Mouse (Mus musculus) lung, embryonic 14.5 days (tissue): Measurements from ENCODE around the gene Slc39a12. TPM values are rescaled to one million over a fixed set of nuclear protein-coding genes. Genes with fewer than 3 reads are reported as not detected.
A peak's percentile ranks its signal among the peaks of the same experiment; 100 is the strongest.

Source experiments
- ATAC-seq: fragments of 200-750 bp; cut with Nextera tagmentation; 2 replicates; pipeline ENCODE4 v1.8.0; 2017; ENCODE audit warnings: mild to moderate bottlenecking, moderate TSS enrichment, moderate library complexity; ENCODE audit not compliant: insufficient read depth
- DNase-seq: peaks from one replicate; pipeline ENCODE4 v3.0.0-alpha.2; 2015
- H3K27ac ChIP-seq: fragments of 300-500 bp; sonication (generic); 2 replicates; pipeline ENCODE4 v1.5.1; 2014; ENCODE audit warnings: low read depth, mild to moderate bottlenecking, moderate library complexity
- H3K27me3 ChIP-seq: fragments of 300-500 bp; sonication (generic); 2 replicates; pipeline ENCODE4 v1.6.1; 2014; ENCODE audit warnings: low read length, control low read depth; ENCODE audit not compliant: insufficient read depth
- H3K36me3 ChIP-seq: fragments of 300-500 bp; sonication (generic); 2 replicates; pipeline ENCODE4 v1.6.1; 2014; ENCODE audit warnings: control low read depth; ENCODE audit not compliant: insufficient read depth
- H3K4me1 ChIP-seq: fragments of 300-500 bp; sonication (generic); 2 replicates; pipeline ENCODE4 v1.6.1; 2014; ENCODE audit warnings: antibody characterized with exemption, control low read depth; ENCODE audit not compliant: insufficient read depth
- H3K4me2 ChIP-seq: fragments of 300-500 bp; sonication (generic); 2 replicates; pipeline ENCODE4 v1.6.1; 2014; ENCODE audit warnings: mild to moderate bottlenecking
- H3K4me3 ChIP-seq: fragments of 300-500 bp; sonication (generic); 2 replicates; pipeline ENCODE4 v1.5.1; 2014; ENCODE audit warnings: low read depth, low read length
- H3K9ac ChIP-seq: fragments of 300-500 bp; sonication (generic); 2 replicates; pipeline ENCODE4 v1.6.1; 2014
- H3K9me3 ChIP-seq: fragments of 300-500 bp; sonication (generic); 2 replicates; pipeline ENCODE4 v1.6.1; 2016; ENCODE audit warnings: low read depth, low read length, control low read depth
- CTCF ChIP-seq: IDR thresholded peaks from 2 replicates; pipeline ENCODE4 v1.5.1; 2016; ENCODE audit warnings: antibody characterized with exemption, low read depth
- WGBS: fragments of 180-500 bp; shearing (Covaris S2); extraction: QIAGEN DNeasy Blood & Tissue Kit; methylation state at CpG from one replicate; pipeline ENCODE4 v1.1.7; 2014; 5-methylcytosine and 5-hydroxymethylcytosine counted together
- polyA plus RNA-seq: library from polyadenylated mRNA; unstranded; fragments of >200 nt; fragmentation: Nextera tagmentation; extraction: Ambion mirVana; gene quantifications from 2 replicates; pipeline ENCODE4 v1.2.1, GENCODE M21; 2014

Gene Slc39a12
- polyA plus RNA-seq, 1 experiment from 2014 or later = 0.11 TPM

GRCm38 (mm10) chr2:14447322-14447721 lies 59.2 kb downstream of the Slc39a12 start:
- ATAC-seq (peak; percentile 41), DNase-seq (peak; percentile 75)
- no peaks in the 10 kb centered on the region for H3K36me3 ChIP-seq
- H3K9me3 ChIP-seq = no peaks in the 10 kb centered on the region
- H3K9ac ChIP-seq = no peak overlapping the region
- H3K27ac ChIP-seq = no peak overlapping the region
- no peak for TF ChIP-seq CTCF
- no peak overlapping the region for H3K4me3 ChIP-seq
- 35% methylated on average over 1 of the region's 1 CpGs for WGBS
- H3K27me3 ChIP-seq = no peaks in the 10 kb centered on the region
- no peaks in the 10 kb centered on the region for H3K4me1 ChIP-seq
- H3K4me2 ChIP-seq = no peak overlapping the region

DNA sequence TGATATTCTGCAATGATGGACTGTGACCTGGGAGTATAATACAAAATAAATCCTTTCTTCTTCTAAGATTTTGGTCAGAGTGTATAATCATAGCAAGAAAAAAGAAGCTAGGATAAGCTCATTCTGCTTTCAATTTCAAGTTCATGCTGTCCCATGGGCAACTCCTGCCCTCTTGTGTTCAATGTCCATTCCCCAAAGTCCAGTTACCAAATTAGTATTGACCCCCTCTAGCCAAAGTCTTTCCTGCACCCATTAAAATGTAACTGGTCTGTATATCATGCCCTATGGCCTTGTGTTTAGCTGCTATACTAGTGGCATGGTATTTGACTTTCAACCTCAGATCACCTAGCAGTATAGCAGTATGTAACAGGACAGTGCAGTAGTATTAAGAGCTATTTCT lies 62.8 kb downstream of the Slc39a12 start:
- Histone ChIP-seq H3K9ac (no peak overlapping the region), H3K9me3 (no peaks in the 10 kb centered on the region), H3K27me3 (no peaks in the 10 kb centered on the region), H3K4me1 (peaks cover 3% of the 10 kb centered on the region; the same call in 1 of the 2 replicates), H3K36me3 (no peaks in the 10 kb centered on the region), H3K27ac (no peak overlapping the region), H3K4me3 (no peak overlapping the region), H3K4me2 (no peak overlapping the region)
- ATAC-seq = no peak
- TF ChIP-seq CTCF = peak; percentile 28; the same call in 1 of the 2 replicates
- no peak for DNase-seq

GRCm38 (mm10) chr2:14454946-14455631 lies 67.0 kb downstream of the Slc39a12 start:
- Histone ChIP-seq H3K36me3 (no peaks in the 10 kb centered on the region), H3K9me3 (no peaks in the 10 kb centered on the region), H3K27me3 (no peaks in the 10 kb centered on the region), H3K9ac (no peak overlapping the region), H3K4me3 (no peak overlapping the region), H3K27ac (peak overlapping the region; percentile 78), H3K4me1 (peaks cover 3% of the 10 kb centered on the region; the same call in 1 of the 2 replicates), H3K4me2 (no peak overlapping the region)
- ATAC-seq = peak; percentile 74
- no peak for TF ChIP-seq CTCF
- WGBS = 26% methylated on average over 7 of the region's 7 CpGs
- peak; percentile 82 for DNase-seq

DNA sequence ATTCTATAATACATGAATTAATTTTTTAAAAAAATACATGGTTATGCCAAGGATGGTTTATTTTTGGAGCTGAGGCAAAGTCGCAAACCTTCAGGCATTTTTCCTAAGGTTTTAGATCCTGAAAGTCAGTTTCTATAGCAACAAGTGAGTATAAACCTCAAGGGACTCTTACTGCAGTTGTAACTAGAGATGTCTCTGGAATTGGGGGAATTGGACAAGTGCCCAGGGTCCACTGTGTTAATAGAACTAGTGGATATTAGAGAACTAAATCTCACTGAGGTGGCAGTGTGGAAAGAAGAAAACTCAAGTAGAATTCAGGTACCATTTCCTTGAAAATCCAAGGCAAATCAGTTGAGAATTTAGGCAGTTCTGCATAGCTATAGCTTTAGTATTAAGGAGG lies 76.3 kb downstream of the Slc39a12 start:
- H3K4me1 ChIP-seq = no peaks in the 10 kb centered on the region
- no peak overlapping the region for H3K4me3 ChIP-seq
- WGBS = 23% methylated on average over 1 of the region's 1 CpGs
- H3K9me3 ChIP-seq = no peaks in the 10 kb centered on the region
- TF ChIP-seq CTCF = no peak
- no peak overlapping the region for H3K9ac ChIP-seq
- no peak; the same call in 1 of the 2 replicates for ATAC-seq
- H3K27ac ChIP-seq = no peak overlapping the region
- no peaks in the 10 kb centered on the region for H3K36me3 ChIP-seq
- peak; percentile 75 for DNase-seq
- no peak overlapping the region for H3K4me2 ChIP-seq
- no peaks in the 10 kb centered on the region for H3K27me3 ChIP-seq

DNA sequence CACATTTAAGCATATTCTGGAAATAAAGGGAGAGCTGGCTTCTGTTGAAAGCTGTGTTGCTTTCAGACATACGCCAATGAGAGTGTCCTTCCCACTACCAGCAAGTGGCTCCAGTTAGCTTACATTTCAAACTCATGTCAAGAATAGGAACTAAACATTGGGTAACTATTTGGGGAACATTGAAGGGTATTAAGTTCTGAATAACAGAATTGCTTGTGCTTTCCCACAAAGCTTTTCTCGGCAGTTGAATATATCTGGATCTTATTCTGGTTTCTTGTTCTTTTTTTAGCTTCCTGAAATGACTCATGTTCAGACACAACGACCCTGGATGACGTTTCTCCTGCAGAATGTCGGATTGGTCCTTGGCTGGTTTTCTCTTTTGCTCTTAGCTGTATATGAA lies 106.0 kb downstream of the Slc39a12 start:
- no peak overlapping the region for H3K4me3 ChIP-seq
- DNase-seq (no peak), ATAC-seq (no peak)
- H3K9ac ChIP-seq = no peak overlapping the region
- 69% methylated on average over 5 of the region's 5 CpGs for WGBS
- H3K9me3 ChIP-seq = no peaks in the 10 kb centered on the region
- H3K4me2 ChIP-seq = no peak overlapping the region
- no peaks in the 10 kb centered on the region for H3K27me3 ChIP-seq
- no peaks in the 10 kb centered on the region for H3K36me3 ChIP-seq
- no peaks in the 10 kb centered on the region for H3K4me1 ChIP-seq
- H3K27ac ChIP-seq = no peak overlapping the region
- TF ChIP-seq CTCF = no peak

GRCm38 (mm10) chr2:14496150-14496549 lies 108.0 kb downstream of the Slc39a12 start:
- no peak overlapping the region for H3K4me3 ChIP-seq
- H3K9ac ChIP-seq = no peak overlapping the region
- no peaks in the 10 kb centered on the region for H3K27me3 ChIP-seq
- ATAC-seq = no peak
- 51% methylated on average over 2 of the region's 2 CpGs for WGBS
- H3K4me1 ChIP-seq = no peaks in the 10 kb centered on the region
- H3K9me3 ChIP-seq = no peaks in the 10 kb centered on the region
- DNase-seq = no peak
- H3K36me3 ChIP-seq = no peaks in the 10 kb centered on the region
- no peak for TF ChIP-seq CTCF
- no peak overlapping the region for H3K4me2 ChIP-seq
- no peak overlapping the region for H3K27ac ChIP-seq

GRCm38 (mm10) chr2:14502482-14502881 lies 114.4 kb downstream of the Slc39a12 start:
- Histone ChIP-seq H3K9ac (no peak overlapping the region), H3K9me3 (no peaks in the 10 kb centered on the region), H3K27me3 (no peaks in the 10 kb centered on the region), H3K36me3 (no peaks in the 10 kb centered on the region), H3K4me1 (no peaks in the 10 kb centered on the region), H3K4me3 (no peak overlapping the region), H3K4me2 (no peak overlapping the region), H3K27ac (no peak overlapping the region)
- DNase-seq (no peak), ATAC-seq (no peak)
- TF ChIP-seq CTCF = no peak
- 11% methylated on average over 3 of the region's 3 CpGs for WGBS

GRCm38 (mm10) chr2:14518237-14518636 lies 130.1 kb downstream of the Slc39a12 start:
- Histone ChIP-seq H3K4me2 (no peak overlapping the region), H3K4me3 (no peak overlapping the region), H3K9me3 (no peaks in the 10 kb centered on the region; the same call in 1 of the 2 replicates), H3K27me3 (no peaks in the 10 kb centered on the region), H3K36me3 (no peaks in the 10 kb centered on the region), H3K9ac (no peak overlapping the region), H3K4me1 (no peaks in the 10 kb centered on the region), H3K27ac (no peak overlapping the region)
- WGBS = 56% methylated on average over 5 of the region's 5 CpGs
- ATAC-seq (no peak), DNase-seq (no peak)
- TF ChIP-seq CTCF = no peak
